Mouse (Mus musculus) cortical plate, adult 2 months (tissue): ENCODE data around the gene Insl3. TPM values are rescaled to one million over a fixed set of nuclear protein-coding genes. Genes with fewer than 3 reads are reported as not detected.
A peak's percentile ranks its signal among the peaks of the same experiment; 100 is the strongest.
"Not testable (repeated sequence)": the region's sequence is repeated elsewhere in the genome, so short reads cannot be mapped to it uniquely, and the experiment has no call there.

ENCODE experiments used
- H3K27ac ChIP-seq: fragments of 200-500 bp; 2 replicates; pipeline ENCODE4 v1.5.1; 2012; ENCODE audit warnings: low read length, control low read depth, inconsistent platforms; ENCODE audit not compliant: insufficient read depth
- H3K4me1 ChIP-seq: fragments of 200-500 bp; 2 replicates; pipeline ENCODE4 v1.6.1; 2011; ENCODE audit warnings: low read length; ENCODE audit not compliant: control insufficient read depth, insufficient read depth
- H3K4me3 ChIP-seq: fragments of 200-500 bp; 2 replicates; pipeline ENCODE4 v1.5.1; 2011; ENCODE audit warnings: mild to moderate bottlenecking, low read length, control low read depth; ENCODE audit not compliant: insufficient read depth
- CTCF ChIP-seq: fragments of 200-500 bp; IDR thresholded peaks from 2 replicates; pipeline ENCODE4 v1.5.1; 2011; ENCODE audit warnings: mild to moderate bottlenecking, control low read depth, low read length; ENCODE audit not compliant: insufficient read depth; ENCODE audit errors: extremely low read depth
- POLR2A ChIP-seq: fragments of 200-500 bp; IDR thresholded peaks from 2 replicates; pipeline ENCODE4 v1.6.1; 2011; ENCODE audit warnings: mild to moderate bottlenecking, low read length, control low read depth; ENCODE audit not compliant: insufficient read depth; ENCODE audit errors: extremely low read depth
- polyA plus RNA-seq: library from polyadenylated mRNA; depleted of rRNA; stranded (reverse); fragments of >200 nt; gene quantifications from 2 replicates; pipeline ENCODE4 v1.2.3, GENCODE M21; 2012

The Insl3 gene
- polyA plus RNA-seq, 1 experiment = 1.6 TPM

GRCm38 (mm10) chr8:71685573-71685972 lies 3.4 kb upstream of the Insl3 start:
- Histone ChIP-seq H3K27ac (no peak overlapping the region), H3K4me3 (peak overlapping the region; percentile 18), H3K4me1 (no peaks in the 10 kb centered on the region; the same call in 1 of the 2 replicates)
- TF ChIP-seq POLR2A (no peak), CTCF (peak; percentile 43)

GRCm38 (mm10) chr8:71686143-71686734 lies 2.8 kb upstream of the Insl3 start:
- Histone ChIP-seq H3K27ac (no peak overlapping the region), H3K4me1 (no peaks in the 10 kb centered on the region; the same call in 1 of the 2 replicates), H3K4me3 (peak overlapping the region; percentile 18; the same call in 1 of the 2 replicates)
- no peak for TF ChIP-seq CTCF
- TF ChIP-seq POLR2A = no peak

GRCm38 (mm10) chr8:71687616-71688015 lies 1.4 kb upstream of the Insl3 start:
- Histone ChIP-seq H3K4me3 (no peak overlapping the region), H3K27ac (no peak overlapping the region), H3K4me1 (no peaks in the 10 kb centered on the region; the same call in 1 of the 2 replicates)
- no peak for TF ChIP-seq POLR2A

- Histone ChIP-seq H3K4me1 (no peaks in the 10 kb centered on the region), H3K27ac (no peak overlapping the region), H3K4me3 (peak overlapping the region; percentile 24; the same call in 1 of the 2 replicates)
- no peak for TF ChIP-seq POLR2A
- no peak for TF ChIP-seq CTCF
These were observed 3.5 kb downstream of the Insl3 start for GRCm38 (mm10) chr8:71692509-71692908.

- no peaks in the 10 kb centered on the region for H3K4me1 ChIP-seq
- H3K27ac ChIP-seq = no peak overlapping the region
- no peak for TF ChIP-seq POLR2A
- no peak for TF ChIP-seq CTCF
- peak overlapping the region; percentile 24; the same call in 1 of the 2 replicates for H3K4me3 ChIP-seq
These were observed 4.4 kb downstream of the Insl3 start for GRCm38 (mm10) chr8:71693166-71694041.

GRCm38 (mm10) chr8:71695456-71695855 lies 6.4 kb downstream of the Insl3 start:
- not testable (repeated sequence) for H3K4me1 ChIP-seq, H3K4me3 ChIP-seq, H3K27ac ChIP-seq

- H3K27ac ChIP-seq = no peak overlapping the region
- H3K4me1 ChIP-seq = no peaks in the 10 kb centered on the region
- H3K4me3 ChIP-seq = no peak overlapping the region; the same call in 1 of the 2 replicates
- TF ChIP-seq CTCF (no peak), POLR2A (no peak)
These were observed 11.7 kb downstream of the Insl3 start for GRCm38 (mm10) chr8:71700493-71701269.

GRCm38 (mm10) chr8:71701414-71702086 lies 12.5 kb downstream of the Insl3 start, which contains the start of gene B3gnt3:
Gene B3gnt3, minus strand, starts transcription at chr8:71701789.
- TF ChIP-seq CTCF (no peak), POLR2A (no peak)
- Histone ChIP-seq H3K4me1 (no peaks in the 10 kb centered on the region), H3K4me3 (no peak within 1 kb of the TSS; the same call in 1 of the 2 replicates), H3K27ac (no peak within 1 kb of the TSS)

- TF ChIP-seq CTCF (no peak), POLR2A (no peak)
- Histone ChIP-seq H3K4me1 (no peaks in the 10 kb centered on the region), H3K27ac (no peak overlapping the region), H3K4me3 (no peak overlapping the region)
These were observed 13.0 kb downstream of the Insl3 start for GRCm38 (mm10) chr8:71702087-71702432.
